Mouse (Mus musculus): ENCODE data around the gene Hhipl1. TPM values are rescaled to one million over a fixed set of nuclear protein-coding genes. Genes with fewer than 3 reads are reported as not detected.

Hhipl1 gene
- polyA plus RNA-seq, 1 experiment: 0.42 TPM

DNA sequence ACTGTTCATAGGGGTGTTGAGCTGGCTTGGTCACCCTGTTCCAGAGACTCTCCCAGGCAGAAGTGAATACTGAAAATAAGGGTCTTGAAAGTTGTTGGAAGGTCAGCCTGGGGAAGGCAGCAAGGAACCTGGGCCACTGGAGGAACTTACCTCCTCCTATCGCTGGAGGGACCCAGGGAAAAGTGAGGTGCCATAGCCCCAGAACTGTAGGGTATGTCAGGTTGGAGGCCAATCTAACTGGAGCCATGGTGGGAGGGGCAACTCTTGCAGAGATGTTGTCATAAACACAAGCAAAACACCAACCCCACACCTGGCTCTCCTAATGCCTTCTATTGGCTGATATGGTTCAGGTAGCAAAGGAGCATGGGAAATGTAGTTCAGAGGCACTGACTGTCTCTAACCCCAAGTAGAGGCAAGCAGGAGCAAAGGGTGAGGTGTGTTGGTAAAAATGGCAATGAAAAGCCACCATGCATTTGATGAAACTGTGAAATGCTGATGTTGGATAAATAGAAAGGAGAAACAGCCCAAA is 7.2 kb downstream of the Hhipl1 start:
- H3K4me1 ChIP-seq (ENCODE audit: control insufficient read depth, insufficient read depth, low read length): no peaks in the 10 kb centered on the region
- TF ChIP-seq POLR2A (IDR thresholded peaks at IDR 0.05; ENCODE audit: low read depth, low read length): no peak
- TF ChIP-seq CTCF (conservative IDR thresholded peaks at IDR 0.05; ENCODE audit: insufficient read depth, insufficient read length, low read depth, low read length): no peak
- H3K27me3 ChIP-seq (replicated peaks; ENCODE audit: control insufficient read depth, insufficient read depth, low read length): no peaks in the 10 kb centered on the region
- DNase-seq: no peak
- no peak overlapping the region for H3K4me3 ChIP-seq (ENCODE audit: insufficient read depth, low read depth, low read length)
- no peaks in the 10 kb centered on the region for H3K36me3 ChIP-seq (ENCODE audit: control insufficient read depth, insufficient read depth, low read length)
- WGBS: 89% methylated on average over 1 of the region's 1 CpGs
- no peak overlapping the region for H3K27ac ChIP-seq (ENCODE audit: insufficient read depth, low read depth, low read length)

- H3K4me1 ChIP-seq (ENCODE audit: control insufficient read depth, insufficient read depth, low read length): no peaks in the 10 kb centered on the region
- no peaks in the 10 kb centered on the region for H3K27me3 ChIP-seq (replicated peaks; ENCODE audit: control insufficient read depth, insufficient read depth, low read length)
- H3K27ac ChIP-seq (ENCODE audit: insufficient read depth, low read depth, low read length): no peak overlapping the region
- 57% methylated on average over 10 of the region's 10 CpGs for WGBS
- DNase-seq: no peak
- TF ChIP-seq POLR2A (IDR thresholded peaks at IDR 0.05; ENCODE audit: low read depth, low read length) (no peak), CTCF (conservative IDR thresholded peaks at IDR 0.05; ENCODE audit: insufficient read depth, insufficient read length, low read depth, low read length) (no peak)
- H3K4me3 ChIP-seq (ENCODE audit: insufficient read depth, low read depth, low read length): no peak overlapping the region
- H3K36me3 ChIP-seq (ENCODE audit: control insufficient read depth, insufficient read depth, low read length): no peaks in the 10 kb centered on the region
Observed at GRCm38 (mm10) chr12:108315818-108316217, 9.7 kb downstream of the Hhipl1 start.

- H3K27ac ChIP-seq (ENCODE audit: insufficient read depth, low read depth, low read length): no peak overlapping the region
- no peak overlapping the region for H3K4me3 ChIP-seq (ENCODE audit: insufficient read depth, low read depth, low read length)
- DNase-seq: no peak
- no peak for TF ChIP-seq CTCF (conservative IDR thresholded peaks at IDR 0.05; ENCODE audit: insufficient read depth, insufficient read length, low read depth, low read length)
- no peak for TF ChIP-seq POLR2A (IDR thresholded peaks at IDR 0.05; ENCODE audit: low read depth, low read length)
- no peaks in the 10 kb centered on the region for H3K36me3 ChIP-seq (ENCODE audit: control insufficient read depth, insufficient read depth, low read length)
- H3K27me3 ChIP-seq (replicated peaks; ENCODE audit: control insufficient read depth, insufficient read depth, low read length): no peaks in the 10 kb centered on the region
- no peaks in the 10 kb centered on the region for H3K4me1 ChIP-seq (ENCODE audit: control insufficient read depth, insufficient read depth, low read length)
- WGBS: 65% methylated on average over 6 of the region's 6 CpGs
Observed at GRCm38 (mm10) chr12:108316655-108317054, 10.6 kb downstream of the Hhipl1 start.

- no peaks in the 10 kb centered on the region for H3K27me3 ChIP-seq (replicated peaks; ENCODE audit: control insufficient read depth, insufficient read depth, low read length)
- no peak overlapping the region for H3K4me3 ChIP-seq (ENCODE audit: insufficient read depth, low read depth, low read length)
- no peak for DNase-seq
- no peaks in the 10 kb centered on the region for H3K36me3 ChIP-seq (ENCODE audit: control insufficient read depth, insufficient read depth, low read length)
- WGBS: 21% methylated on average over 9 of the region's 9 CpGs
- H3K27ac ChIP-seq (ENCODE audit: insufficient read depth, low read depth, low read length): no peak overlapping the region
- TF ChIP-seq CTCF (conservative IDR thresholded peaks at IDR 0.05; ENCODE audit: insufficient read depth, insufficient read length, low read depth, low read length) (no peak), POLR2A (IDR thresholded peaks at IDR 0.05; ENCODE audit: low read depth, low read length) (no peak)
- no peaks in the 10 kb centered on the region for H3K4me1 ChIP-seq (ENCODE audit: control insufficient read depth, insufficient read depth, low read length)
Observed at GRCm38 (mm10) chr12:108317201-108317738, 11.2 kb downstream of the Hhipl1 start.

DNA sequence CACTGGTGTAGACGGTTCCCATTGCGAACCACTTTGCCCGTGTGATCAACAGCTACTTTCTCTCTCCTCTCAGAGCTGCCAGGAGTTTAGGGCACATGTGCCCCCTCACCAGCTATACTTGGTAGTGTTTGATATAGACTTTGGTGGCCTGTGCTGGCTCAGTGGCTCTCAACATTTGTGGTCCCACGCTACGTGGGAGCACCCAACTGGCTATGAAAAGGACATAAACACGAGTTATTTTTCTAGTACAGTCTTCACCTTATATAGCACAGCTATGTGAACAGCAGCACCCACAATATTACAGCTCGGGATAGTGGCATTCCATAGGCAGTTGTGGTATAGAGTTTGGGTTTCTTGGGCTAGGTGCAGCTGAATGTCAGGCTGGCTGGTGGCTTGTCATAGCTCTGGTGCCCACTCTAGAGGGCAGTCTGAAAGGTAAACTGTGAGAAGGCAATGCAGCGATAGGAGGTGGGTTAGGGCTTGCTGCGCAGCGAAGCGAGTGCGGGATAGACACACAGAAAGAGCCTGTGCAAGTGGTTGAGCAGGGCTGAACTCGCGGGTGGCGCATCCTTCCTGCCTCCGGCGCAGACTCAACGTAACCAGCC is 11.9 kb downstream of the Hhipl1 start:
- no peak for DNase-seq
- Histone ChIP-seq H3K4me3 (ENCODE audit: insufficient read depth, low read depth, low read length) (no peak overlapping the region), H3K27ac (ENCODE audit: insufficient read depth, low read depth, low read length) (no peak overlapping the region), H3K27me3 (replicated peaks; ENCODE audit: control insufficient read depth, insufficient read depth, low read length) (no peaks in the 10 kb centered on the region), H3K4me1 (ENCODE audit: control insufficient read depth, insufficient read depth, low read length) (no peaks in the 10 kb centered on the region), H3K36me3 (ENCODE audit: control insufficient read depth, insufficient read depth, low read length) (no peaks in the 10 kb centered on the region)
- WGBS: 24% methylated on average over 18 of the region's 18 CpGs
- TF ChIP-seq POLR2A (IDR thresholded peaks at IDR 0.05; ENCODE audit: low read depth, low read length): no peak
- no peak for TF ChIP-seq CTCF (conservative IDR thresholded peaks at IDR 0.05; ENCODE audit: insufficient read depth, insufficient read length, low read depth, low read length)

DNA sequence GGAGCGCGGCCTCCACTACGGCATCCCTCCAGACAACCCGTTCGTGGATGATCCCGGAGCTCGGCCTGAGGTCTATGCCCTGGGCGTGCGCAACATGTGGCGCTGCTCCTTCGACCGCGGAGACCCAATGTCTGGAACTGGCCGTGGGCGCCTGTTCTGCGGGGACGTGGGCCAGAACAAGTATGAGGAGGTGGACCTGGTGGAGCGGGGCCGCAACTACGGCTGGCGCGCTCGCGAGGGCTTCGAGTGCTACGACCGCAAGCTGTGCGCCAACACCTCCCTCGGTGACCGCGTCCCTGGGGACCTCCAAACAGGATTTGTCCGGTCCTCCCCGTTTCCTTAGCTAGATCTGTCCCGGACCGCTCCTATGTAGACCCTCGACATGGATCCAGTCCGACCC is 12.4 kb downstream of the Hhipl1 start:
- Histone ChIP-seq H3K36me3 (ENCODE audit: control insufficient read depth, insufficient read depth, low read length) (no peaks in the 10 kb centered on the region), H3K4me3 (ENCODE audit: insufficient read depth, low read depth, low read length) (no peak overlapping the region), H3K27ac (ENCODE audit: insufficient read depth, low read depth, low read length) (no peak overlapping the region), H3K27me3 (replicated peaks; ENCODE audit: control insufficient read depth, insufficient read depth, low read length) (no peaks in the 10 kb centered on the region), H3K4me1 (ENCODE audit: control insufficient read depth, insufficient read depth, low read length) (no peaks in the 10 kb centered on the region)
- WGBS: 16% methylated on average over 37 of the region's 37 CpGs
- no peak for DNase-seq
- no peak for TF ChIP-seq POLR2A (IDR thresholded peaks at IDR 0.05; ENCODE audit: low read depth, low read length)
- no peak for TF ChIP-seq CTCF (conservative IDR thresholded peaks at IDR 0.05; ENCODE audit: insufficient read depth, insufficient read length, low read depth, low read length)

- 41% methylated on average over 8 of the region's 8 CpGs for WGBS
- Histone ChIP-seq H3K36me3 (ENCODE audit: control insufficient read depth, insufficient read depth, low read length) (no peaks in the 10 kb centered on the region), H3K27ac (ENCODE audit: insufficient read depth, low read depth, low read length) (no peak overlapping the region), H3K27me3 (replicated peaks; ENCODE audit: control insufficient read depth, insufficient read depth, low read length) (no peaks in the 10 kb centered on the region), H3K4me1 (ENCODE audit: control insufficient read depth, insufficient read depth, low read length) (no peaks in the 10 kb centered on the region), H3K4me3 (ENCODE audit: insufficient read depth, low read depth, low read length) (no peak overlapping the region)
- DNase-seq: no peak
- TF ChIP-seq CTCF (conservative IDR thresholded peaks at IDR 0.05; ENCODE audit: insufficient read depth, insufficient read length, low read depth, low read length) (no peak), POLR2A (IDR thresholded peaks at IDR 0.05; ENCODE audit: low read depth, low read length) (no peak)
Observed at GRCm38 (mm10) chr12:108320096-108320495, 14.0 kb downstream of the Hhipl1 start.

All from kidney, adult 2 months (tissue).